Mouse (Mus musculus): ENCODE measurements at regions not wholly inside any gene's neighbourhood (a gene's known extent, or its start where the extent isn't known, plus 50 kb on each side); places are given as distances from the start of the nearest gene placed in this dataset.

GRCm38 (mm10) chrX:21293666-21294065 lies 118.2 kb upstream of the Gm21876 start:
- Histone ChIP-seq H3K27ac (no peak overlapping the region), H3K4me2 (no peak overlapping the region), H3K27me3 (no peaks in the 10 kb centered on the region), H3K9ac (no peak overlapping the region), H3K4me1 (replicated peaks) (no peaks in the 10 kb centered on the region), H3K4me3 (no peak overlapping the region), H3K9me3 (no peaks in the 10 kb centered on the region), H3K36me3 (no peaks in the 10 kb centered on the region)
- no peak for ATAC-seq (ENCODE audit: low FRiP score)
- WGBS, result 15% methylated on average over 5 of the region's 5 CpGs

GRCm38 (mm10) chrX:21295460-21295859 lies 120.0 kb upstream of the Gm21876 start:
- WGBS, result 27% methylated on average over 1 of the region's 1 CpGs

GRCm38 (mm10) chrX:21297349-21297748 lies 121.9 kb upstream of the Gm21876 start:
- no peaks in the 10 kb centered on the region for H3K27me3 ChIP-seq
- 80% methylated on average over 6 of the region's 6 CpGs for WGBS
- no peak for ATAC-seq (ENCODE audit: low FRiP score)

More at GRCm38 (mm10) chrX:21295460-21295859, 120.0 kb upstream of the Gm21876 start:
- Histone ChIP-seq H3K4me3 (no peak overlapping the region), H3K36me3 (no peaks in the 10 kb centered on the region), H3K27ac (no peak overlapping the region), H3K27me3 (no peaks in the 10 kb centered on the region), H3K9me3 (no peaks in the 10 kb centered on the region), H3K9ac (no peak overlapping the region), H3K4me2 (no peak overlapping the region), H3K4me1 (replicated peaks) (no peaks in the 10 kb centered on the region)
- no peak for ATAC-seq (ENCODE audit: low FRiP score)

GRCm38 (mm10) chrX:21334499-21335032 lies 149.8 kb upstream of the Agtr2 start:
- 30% methylated on average over 13 of the region's 13 CpGs for WGBS
- no peaks in the 10 kb centered on the region for H3K27me3 ChIP-seq
- H3K4me2 ChIP-seq, result peak overlapping the region; percentile 45
- no peak overlapping the region for H3K9ac ChIP-seq
- no peaks in the 10 kb centered on the region for H3K9me3 ChIP-seq
- H3K36me3 ChIP-seq, result no peaks in the 10 kb centered on the region
- peak overlapping the region; percentile 34 for H3K4me3 ChIP-seq
- no peaks in the 10 kb centered on the region for H3K4me1 ChIP-seq (replicated peaks)
- no peak for ATAC-seq (ENCODE audit: low FRiP score)
- H3K27ac ChIP-seq, result no peak overlapping the region

More at GRCm38 (mm10) chrX:21297349-21297748, 121.9 kb upstream of the Gm21876 start:
- H3K9me3 ChIP-seq, result no peaks in the 10 kb centered on the region
- H3K9ac ChIP-seq, result no peak overlapping the region
- no peaks in the 10 kb centered on the region for H3K4me1 ChIP-seq (replicated peaks)
- H3K27ac ChIP-seq, result no peak overlapping the region
- no peak overlapping the region for H3K4me2 ChIP-seq
- no peak overlapping the region for H3K4me3 ChIP-seq
- no peaks in the 10 kb centered on the region for H3K36me3 ChIP-seq

- Histone ChIP-seq H3K27me3 (no peaks in the 10 kb centered on the region), H3K36me3 (no peaks in the 10 kb centered on the region), H3K4me2 (no peak overlapping the region), H3K9ac (no peak overlapping the region), H3K4me1 (replicated peaks) (no peaks in the 10 kb centered on the region), H3K9me3 (no peaks in the 10 kb centered on the region), H3K27ac (no peak overlapping the region), H3K4me3 (no peak overlapping the region)
- 48% methylated on average over 1 of the region's 1 CpGs for WGBS
- ATAC-seq (ENCODE audit: low FRiP score), result no peak
Measured at GRCm38 (mm10) chrX:21344397-21344796, 139.9 kb upstream of the Agtr2 start.

GRCm38 (mm10) chrX:21350503-21350902 lies 133.8 kb upstream of the Agtr2 start:
- Histone ChIP-seq H3K4me3 (no peak overlapping the region), H3K36me3 (no peaks in the 10 kb centered on the region), H3K4me1 (replicated peaks) (no peaks in the 10 kb centered on the region), H3K9ac (no peak overlapping the region), H3K9me3 (no peaks in the 10 kb centered on the region), H3K27me3 (no peaks in the 10 kb centered on the region), H3K27ac (no peak overlapping the region), H3K4me2 (no peak overlapping the region)
- 33% methylated on average over 4 of the region's 4 CpGs for WGBS
- ATAC-seq (ENCODE audit: low FRiP score), result no peak

- WGBS, result 49% methylated on average over 3 of the region's 3 CpGs
- no peaks in the 10 kb centered on the region for H3K36me3 ChIP-seq
- no peak overlapping the region for H3K27ac ChIP-seq
- H3K9ac ChIP-seq, result no peak overlapping the region
- no peaks in the 10 kb centered on the region for H3K27me3 ChIP-seq
- ATAC-seq (ENCODE audit: low FRiP score), result no peak
- H3K4me2 ChIP-seq, result no peak overlapping the region
- H3K9me3 ChIP-seq, result no peaks in the 10 kb centered on the region
- no peaks in the 10 kb centered on the region for H3K4me1 ChIP-seq (replicated peaks)
- no peak overlapping the region for H3K4me3 ChIP-seq
Measured at GRCm38 (mm10) chrX:21352350-21352749, 132.0 kb upstream of the Agtr2 start.

GRCm38 (mm10) chrX:21360771-21361667 lies 123.3 kb upstream of the Agtr2 start:
- peak; percentile 95 for ATAC-seq (ENCODE audit: low FRiP score)
- peaks cover 6% of the 10 kb centered on the region; the same call in 1 of the 2 replicates for H3K9me3 ChIP-seq
- no peaks in the 10 kb centered on the region for H3K27me3 ChIP-seq
- H3K4me3 ChIP-seq, result peak overlapping the region; percentile 43
- H3K4me2 ChIP-seq, result peak overlapping the region; percentile 61
- 17% methylated on average over 43 of the region's 43 CpGs for WGBS
- no peaks in the 10 kb centered on the region for H3K36me3 ChIP-seq
- peak overlapping the region; percentile 91 for H3K27ac ChIP-seq
- 0 out of 2 replicates have a peak, but pooled peaks cover 10% of the 10 kb centered on the region for H3K4me1 ChIP-seq (replicated peaks)
- peak overlapping the region; percentile 69 for H3K9ac ChIP-seq

- Histone ChIP-seq H3K4me1 (replicated peaks) (no peaks in the 10 kb centered on the region), H3K4me3 (no peak overlapping the region), H3K4me2 (no peak overlapping the region), H3K27ac (no peak overlapping the region), H3K36me3 (no peaks in the 10 kb centered on the region), H3K9ac (no peak overlapping the region), H3K9me3 (no peaks in the 10 kb centered on the region), H3K27me3 (no peaks in the 10 kb centered on the region)
- WGBS, result 18% methylated on average over 2 of the region's 2 CpGs
- no peak for ATAC-seq (ENCODE audit: low FRiP score)
Measured at GRCm38 (mm10) chrX:21385221-21385620, 99.1 kb upstream of the Agtr2 start.

- no peaks in the 10 kb centered on the region for H3K9me3 ChIP-seq
- no peak overlapping the region for H3K4me3 ChIP-seq
- no peak overlapping the region for H3K9ac ChIP-seq
- no peaks in the 10 kb centered on the region for H3K27me3 ChIP-seq
- no peak overlapping the region for H3K27ac ChIP-seq
- no peak overlapping the region for H3K4me2 ChIP-seq
- no peaks in the 10 kb centered on the region for H3K4me1 ChIP-seq (replicated peaks)
- ATAC-seq (ENCODE audit: low FRiP score), result no peak
- WGBS, result 74% methylated on average over 1 of the region's 1 CpGs
- no peaks in the 10 kb centered on the region for H3K36me3 ChIP-seq
Measured at GRCm38 (mm10) chrX:21389992-21390391, 94.4 kb upstream of the Agtr2 start.

- no peaks in the 10 kb centered on the region for H3K4me1 ChIP-seq (replicated peaks)
- WGBS, result 79% methylated on average over 10 of the region's 10 CpGs
Measured at GRCm38 (mm10) chrX:21393212-21393611, 91.1 kb upstream of the Agtr2 start.

GRCm38 (mm10) chrX:21424797-21425196 lies 59.5 kb upstream of the Agtr2 start:
- H3K4me3 ChIP-seq, result no peak overlapping the region
- H3K9ac ChIP-seq, result no peak overlapping the region
- ATAC-seq (ENCODE audit: low FRiP score), result no peak
- no peaks in the 10 kb centered on the region for H3K27me3 ChIP-seq
- no peaks in the 10 kb centered on the region for H3K4me1 ChIP-seq (replicated peaks)
- no peaks in the 10 kb centered on the region for H3K9me3 ChIP-seq
- H3K36me3 ChIP-seq, result no peaks in the 10 kb centered on the region
- 61% methylated on average over 4 of the region's 4 CpGs for WGBS
- no peak overlapping the region for H3K4me2 ChIP-seq
- H3K27ac ChIP-seq, result no peak overlapping the region

More at GRCm38 (mm10) chrX:21393212-21393611, 91.1 kb upstream of the Agtr2 start:
- no peak for ATAC-seq (ENCODE audit: low FRiP score)
- Histone ChIP-seq H3K9me3 (no peaks in the 10 kb centered on the region), H3K36me3 (no peaks in the 10 kb centered on the region), H3K4me2 (no peak overlapping the region), H3K4me3 (no peak overlapping the region), H3K27ac (no peak overlapping the region), H3K9ac (no peak overlapping the region), H3K27me3 (no peaks in the 10 kb centered on the region)

GRCm38 (mm10) chrX:21428081-21428480 lies 56.3 kb upstream of the Agtr2 start:
- ATAC-seq (ENCODE audit: low FRiP score), result no peak
- no peaks in the 10 kb centered on the region for H3K4me1 ChIP-seq (replicated peaks)
- no peaks in the 10 kb centered on the region for H3K36me3 ChIP-seq
- H3K4me2 ChIP-seq, result no peak overlapping the region
- no peak overlapping the region for H3K27ac ChIP-seq
- H3K27me3 ChIP-seq, result no peaks in the 10 kb centered on the region
- H3K9ac ChIP-seq, result no peak overlapping the region
- WGBS, result 68% methylated on average over 3 of the region's 3 CpGs
- no peaks in the 10 kb centered on the region for H3K9me3 ChIP-seq
- H3K4me3 ChIP-seq, result no peak overlapping the region
